Mouse (Mus musculus) CH12.LX (cell line): ENCODE data around the gene Glis3. TPM values are rescaled to one million over a fixed set of nuclear protein-coding genes. Genes with fewer than 3 reads are reported as not detected.

Experiments used
- DNase-seq: peaks from one replicate; pipeline ENCODE4 v3.0.0-alpha.2; 2013; ENCODE audit errors: extremely low read depth
- H3K27ac ChIP-seq: 2 replicates; pipeline ENCODE4 v1.5.1; 2012; ENCODE audit warnings: low read depth, mild to moderate bottlenecking, control low read depth, moderate library complexity; ENCODE audit not compliant: insufficient read depth
- H3K27me3 ChIP-seq: replicated peaks from 2 replicates; pipeline ENCODE3; 2012; ENCODE audit warnings: inconsistent platforms
- H3K36me3 ChIP-seq, 2 experiments: replicated peaks in 1 of 2; 2 replicates each; pipeline versions ENCODE3 to v1.6.1; 2012; ENCODE audit warnings: inconsistent platforms in 1 of 2, low read length in 1 of 2, mild to moderate bottlenecking in 1 of 2, mixed read lengths in 1 of 2, moderate library complexity in 1 of 2; ENCODE audit not compliant: control insufficient read depth in 1 of 2, insufficient read depth in 1 of 2
- H3K4me1 ChIP-seq, 2 experiments: 2 replicates each; pipeline ENCODE4 v1.6.1; 2012; ENCODE audit warnings: inconsistent platforms in 1 of 2, moderate library complexity in 1 of 2; ENCODE audit not compliant: insufficient read depth in 2 of 2, control insufficient read depth in 1 of 2
- H3K4me2 ChIP-seq: 2 replicates; pipeline ENCODE4 v1.6.1; 2012; ENCODE audit warnings: low read depth, mild to moderate bottlenecking, control low read depth; ENCODE audit not compliant: poor library complexity, insufficient read depth, severe bottlenecking
- H3K4me3 ChIP-seq, 3 experiments: fragments of 150-350 bp in 1 of 3; sonication (generic) in 1 of 3; replicated peaks in 1 of 3; 2 replicates each; pipeline versions ENCODE3 to v1.5.1; 2011 to 2012; ENCODE audit warnings: low read depth in 2 of 3, low read length in 2 of 3, mild to moderate bottlenecking in 2 of 3, moderate library complexity in 2 of 3, control low read depth in 1 of 3, improper control_type of control experiment in 1 of 3, inconsistent platforms in 1 of 3, mixed read lengths in 1 of 3; ENCODE audit not compliant: poor library complexity in 1 of 3
- H3K79me2 ChIP-seq: replicated peaks from 2 replicates; pipeline ENCODE4 v1.6.1; 2012; ENCODE audit warnings: mild to moderate bottlenecking, moderate library complexity; ENCODE audit not compliant: control insufficient read depth, poor library complexity, insufficient read depth, severe bottlenecking; ENCODE audit errors: extremely low read depth
- H3K9ac ChIP-seq: 2 replicates; pipeline ENCODE4 v1.6.1; 2012; ENCODE audit warnings: low read depth, mild to moderate bottlenecking, control low read depth, moderate library complexity; ENCODE audit not compliant: insufficient read depth
- H3K9me3 ChIP-seq: replicated peaks from 2 replicates; pipeline ENCODE3; 2012; ENCODE audit warnings: low read length, inconsistent platforms, mixed read lengths
- BHLHE40 ChIP-seq: IDR thresholded peaks from 2 replicates; pipeline ENCODE4 v1.6.1; 2011; ENCODE audit warnings: mild to moderate bottlenecking, low read depth, low read length, improper control_type of control experiment
- CHD2 ChIP-seq: IDR thresholded peaks from 2 replicates; pipeline ENCODE4 v1.6.1; 2011; ENCODE audit warnings: low read length, improper control_type of control experiment
- E2F4 ChIP-seq: IDR thresholded peaks from 2 replicates; pipeline ENCODE4 v1.6.1; 2011; ENCODE audit warnings: low read depth, low read length, improper control_type of control experiment; ENCODE audit not compliant: insufficient replicate concordance
- ELF1 ChIP-seq: IDR thresholded peaks from 2 replicates; pipeline ENCODE4 v1.6.1; 2014; ENCODE audit warnings: low read depth, mild to moderate bottlenecking, inconsistent platforms, low read length, improper control_type of control experiment
- JUND ChIP-seq: conservative IDR thresholded peaks from 2 replicates; pipeline ENCODE4 v1.6.1; 2011; ENCODE audit warnings: low read depth, low read length, improper control_type of control experiment
- POLR2AphosphoS2 ChIP-seq: IDR thresholded peaks from 2 replicates; pipeline ENCODE4 v1.6.1; 2011; ENCODE audit warnings: low read depth, low read length, improper control_type of control experiment
- RAD21 ChIP-seq: IDR thresholded peaks from 2 replicates; pipeline ENCODE4 v1.6.1; 2011; ENCODE audit warnings: low read depth, mild to moderate bottlenecking, low read length, improper control_type of control experiment, moderate library complexity
- RCOR1 ChIP-seq: conservative IDR thresholded peaks from 2 replicates; pipeline ENCODE4 v1.6.1; 2012; ENCODE audit warnings: low read depth, mild to moderate bottlenecking, inconsistent platforms, low read length, improper control_type of control experiment
- SIN3A ChIP-seq: IDR thresholded peaks from 2 replicates; pipeline ENCODE4 v1.6.1; 2012; ENCODE audit warnings: low read length, improper control_type of control experiment, inconsistent platforms
- ZC3H11A ChIP-seq: IDR thresholded peaks from 2 replicates; pipeline ENCODE4 v1.6.1; 2012; ENCODE audit warnings: low read depth, mild to moderate bottlenecking, inconsistent platforms, low read length, improper control_type of control experiment
- ZKSCAN1 ChIP-seq: IDR thresholded peaks from 2 replicates; pipeline ENCODE4 v1.6.1; 2012; ENCODE audit warnings: low read depth, inconsistent platforms, low read length, improper control_type of control experiment, borderline replicate concordance
- dilution Hi-C: fragments of 300-500 bp; cut with MboI; formaldehyde crosslinking; loops from 2 replicates; pipeline ENCODE4 v1.14.3; 2020; ENCODE audit warnings: low sequenced_read_pairs; ENCODE audit not compliant: extremely low pct_unique_long_range_greater_than_20kb, extremely low pct_ligation_motif_present
- in situ Hi-C: fragments of 300-500 bp; cut with MboI; formaldehyde crosslinking; loops from 3 replicates; pipeline ENCODE4 v1.14.3; 2019; ENCODE audit warnings: low sequenced_read_pairs, low pct_ligation_motif_present, low pct_unique_long_range_greater_than_20kb, mixed read lengths
- polyA plus RNA-seq: library from polyadenylated mRNA; unstranded; fragments of >175 nt; gene quantifications from 2 replicates; pipeline ENCODE4 v1.2.1, GENCODE M21; 2012; ENCODE audit warnings: low read depth; ENCODE audit not compliant: insufficient read length
- total RNA-seq, 2 experiments: library from RNA; depleted of rRNA; stranded (reverse); fragments of 300-350 nt in 1 of 2; fragments of >200 nt in 1 of 2; gene quantifications; 2 replicates each; pipeline ENCODE4 v1.2.3; 2012 to 2014

The Glis3 gene
- total and polyA plus RNA-seq, 3 experiments: not detected

DNA sequence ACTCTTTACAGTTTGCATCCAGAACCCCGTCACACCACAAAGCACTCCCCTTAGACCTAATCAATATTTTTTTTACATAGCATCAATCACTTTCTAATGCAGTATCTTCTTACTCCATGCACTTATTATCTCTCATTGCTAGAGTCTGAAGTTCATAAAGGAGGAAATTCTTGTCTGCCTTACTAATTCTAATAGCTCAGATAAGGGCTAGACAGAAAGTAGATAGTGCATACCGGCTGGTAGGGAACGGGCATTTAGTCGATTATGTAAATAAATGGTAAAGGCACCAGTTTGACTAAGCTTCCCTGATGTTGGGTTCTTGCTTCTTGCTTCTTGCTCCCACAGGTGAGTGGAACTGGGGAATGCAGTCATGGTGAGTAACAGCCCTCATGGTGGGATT lies 468.2 kb downstream of the Glis3 start:
- Histone ChIP-seq H3K4me2 (no peak overlapping the region), H3K27ac (no peak overlapping the region), H3K4me3 (no peak overlapping the region), H3K27me3 (no peaks in the 10 kb centered on the region), H3K9me3 (no peaks in the 10 kb centered on the region), H3K4me1 (no peaks in the 10 kb centered on the region), H3K36me3 (no peaks in the 10 kb centered on the region), H3K79me2 (no peaks in the 10 kb centered on the region), H3K9ac (no peak overlapping the region)
- dilution Hi-C loops: no loop called here
- DNase-seq: no peak
- no peak for TF ChIP-seq E2F4
- TF ChIP-seq ELF1: no peak
- no peak for TF ChIP-seq POLR2AphosphoS2
- TF ChIP-seq CHD2: no peak
- no peak for TF ChIP-seq BHLHE40
- no peak for TF ChIP-seq JUND
- no peak for TF ChIP-seq ZC3H11A
- TF ChIP-seq RAD21: no peak
- TF ChIP-seq ZKSCAN1: no peak
- no peak for TF ChIP-seq RCOR1
- TF ChIP-seq SIN3A: no peak
- in situ Hi-C loops: no loop called here

Other genes starting within 250 kb of the Glis3 start
- 0.21 and 1.1 TPM in 2 replicates for gene Slc1a1, start 155.0 kb upstream of the Glis3 start, total RNA-seq (2012; rRNA removed)
- 0.42 and 0.95 TPM in 2 replicates for gene Slc1a1, start 155.0 kb upstream of the Glis3 start, total RNA-seq (2014; rRNA removed)
- gene Slc1a1, start 155.0 kb upstream of the Glis3 start, polyA plus RNA-seq: 0.20 and 0.34 TPM in 2 replicates